Mouse (Mus musculus) lung, embryonic 16.5 days (tissue): ENCODE measurements around the gene Efcab12. TPM values are rescaled to one million over a fixed set of nuclear protein-coding genes. Genes with fewer than 3 reads are reported as not detected.

Source experiments
- ATAC-seq: fragments of 200-750 bp; cut with Nextera tagmentation; 2 replicates; pipeline ENCODE4 v1.8.0; 2017; ENCODE audit warnings: low read depth, mild to moderate bottlenecking, moderate library complexity
- H3K27ac ChIP-seq: fragments of 300-500 bp; sonication (generic); 2 replicates; pipeline ENCODE4 v1.5.1; 2014; ENCODE audit warnings: mild to moderate bottlenecking, control low read depth, low read length
- H3K27me3 ChIP-seq: fragments of 300-500 bp; sonication (generic); 2 replicates; pipeline ENCODE4 v1.6.1; 2014; ENCODE audit warnings: low read depth, low read length, mixed read lengths; ENCODE audit not compliant: control insufficient read depth, insufficient read depth
- H3K36me3 ChIP-seq: fragments of 300-500 bp; sonication (generic); 2 replicates; pipeline ENCODE4 v1.6.1; 2014; ENCODE audit warnings: low read length; ENCODE audit not compliant: control insufficient read depth, insufficient read depth
- H3K4me1 ChIP-seq: fragments of 300-500 bp; sonication (generic); replicated peaks from 2 replicates; pipeline ENCODE4 v1.6.1; 2014; ENCODE audit warnings: low read length, mixed read lengths; ENCODE audit not compliant: control insufficient read depth, insufficient read depth
- H3K4me2 ChIP-seq: fragments of 300-500 bp; sonication (generic); 2 replicates; pipeline ENCODE4 v1.6.1; 2014; ENCODE audit warnings: low read depth, low read length, control low read depth
- H3K4me3 ChIP-seq: fragments of 300-500 bp; sonication (generic); 2 replicates; pipeline ENCODE4 v1.5.1; 2014; ENCODE audit warnings: mild to moderate bottlenecking, low read length, control low read depth
- H3K9ac ChIP-seq: fragments of 300-500 bp; sonication (generic); 2 replicates; pipeline ENCODE4 v1.6.1; 2014; ENCODE audit warnings: low read length, control low read depth
- H3K9me3 ChIP-seq: fragments of 300-500 bp; sonication (generic); 2 replicates; pipeline ENCODE4 v1.6.1; 2016; ENCODE audit warnings: low read length; ENCODE audit not compliant: control insufficient read depth
- WGBS: fragments of 180-500 bp; shearing (Covaris S2); extraction: QIAGEN DNeasy Blood & Tissue Kit; methylation state at CpG from one replicate; pipeline ENCODE4 v1.1.7; 2014; 5-methylcytosine and 5-hydroxymethylcytosine counted together
- polyA plus RNA-seq: library from polyadenylated mRNA; unstranded; fragments of >200 nt; fragmentation: Nextera tagmentation; extraction: Ambion mirVana; gene quantifications from 2 replicates; pipeline ENCODE4 v1.2.1, GENCODE M21; 2015

The Efcab12 gene
- polyA plus RNA-seq, 1 experiment from 2014 or later: 2.1 TPM

DNA sequence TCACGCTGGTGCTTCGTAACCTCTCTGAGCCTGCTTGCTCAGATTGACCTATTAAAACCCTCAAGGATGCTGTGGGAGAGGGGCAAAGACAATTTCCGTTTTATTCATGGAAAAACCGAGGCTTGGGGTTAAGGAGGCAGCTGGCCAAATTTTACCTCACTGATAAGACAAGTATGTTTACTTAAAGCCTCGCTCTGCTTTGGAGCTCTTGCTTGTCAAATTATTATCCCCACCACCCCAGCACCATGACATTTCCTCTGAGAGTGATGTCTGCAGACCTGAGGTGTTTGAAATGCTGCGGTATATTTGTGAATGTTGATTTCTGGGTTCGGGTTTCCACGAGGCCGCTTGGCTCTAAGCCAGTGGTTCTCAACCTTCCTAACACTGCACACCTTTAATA, 61.8 kb downstream of the Efcab12 start:
- no peak for ATAC-seq
- peak overlapping the region; percentile 89 for H3K4me3 ChIP-seq
- peak overlapping the region; percentile 90 for H3K9ac ChIP-seq
- peaks cover 11% of the 10 kb centered on the region for H3K36me3 ChIP-seq
- H3K27ac ChIP-seq: peak overlapping the region; percentile 75; the same call in 1 of the 2 replicates
- H3K4me2 ChIP-seq: peak overlapping the region; percentile 84
- H3K9me3 ChIP-seq: no peaks in the 10 kb centered on the region
- WGBS: 7% methylated on average over 9 of the region's 9 CpGs
- peaks cover 24% of the 10 kb centered on the region for H3K4me1 ChIP-seq
- no peaks in the 10 kb centered on the region for H3K27me3 ChIP-seq

- peak; percentile 18; the same call in 1 of the 2 replicates for ATAC-seq
- Histone ChIP-seq H3K9ac (peak overlapping the region; percentile 90), H3K27ac (peak overlapping the region; percentile 75), H3K27me3 (no peaks in the 10 kb centered on the region), H3K4me3 (peak overlapping the region; percentile 89), H3K4me2 (peak overlapping the region; percentile 84), H3K9me3 (no peaks in the 10 kb centered on the region), H3K4me1 (peaks cover 24% of the 10 kb centered on the region), H3K36me3 (peaks cover 6% of the 10 kb centered on the region)
- WGBS: 20% methylated on average over 3 of the region's 3 CpGs
Observed at GRCm38 (mm10) chr6:115775838-115776237, 62.4 kb downstream of the Efcab12 start.

DNA sequence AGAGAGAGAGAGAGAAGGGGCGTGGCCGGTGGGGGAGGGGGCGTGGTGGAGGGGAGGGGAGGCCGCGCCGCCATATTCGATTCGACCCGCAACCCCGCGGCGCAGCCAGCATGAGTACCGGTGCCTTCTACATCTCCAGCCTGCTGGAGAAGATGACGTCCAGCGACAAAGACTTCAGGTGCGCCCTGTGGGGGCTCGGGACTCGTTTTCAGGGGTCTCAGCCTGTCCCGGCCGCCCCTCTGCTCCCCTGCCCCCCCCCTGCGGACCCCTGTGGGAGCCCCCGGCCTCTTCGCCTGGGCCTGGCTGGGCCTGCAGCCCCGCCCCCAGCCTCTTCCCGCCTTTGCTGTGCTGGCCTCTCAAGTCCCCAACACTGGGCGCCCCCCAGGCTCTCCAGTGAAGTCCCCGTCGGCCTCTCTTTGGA, 63.7 kb downstream of the Efcab12 start, which contains the start of gene Cand2:
Gene Cand2 (plus strand): TSS at position 38 of the 421 bp plus-strand sequence.
- ATAC-seq: peak; percentile 88
- Histone ChIP-seq H3K9me3 (no peaks in the 10 kb centered on the region), H3K27ac (peak within 1 kb of the TSS; percentile 75), H3K4me3 (peak within 1 kb of the TSS; percentile 89), H3K27me3 (no peaks in the 10 kb centered on the region), H3K36me3 (peaks cover 3% of the 10 kb centered on the region), H3K4me1 (peaks cover 24% of the 10 kb centered on the region), H3K4me2 (peak within 1 kb of the TSS; percentile 84), H3K9ac (peak within 1 kb of the TSS; percentile 90)
- under 1% methylated on average over 21 of the region's 28 CpGs for WGBS

GRCm38 (mm10) chr6:115773966-115774413, 64.2 kb downstream of the Efcab12 start:
- Histone ChIP-seq H3K9me3 (no peaks in the 10 kb centered on the region), H3K4me1 (peaks cover 24% of the 10 kb centered on the region), H3K4me2 (peak overlapping the region; percentile 84), H3K36me3 (peaks cover 1% of the 10 kb centered on the region; the same call in 1 of the 2 replicates), H3K27me3 (no peaks in the 10 kb centered on the region), H3K4me3 (peak overlapping the region; percentile 89), H3K9ac (peak overlapping the region; percentile 67), H3K27ac (peak overlapping the region; percentile 68)
- 2% methylated on average over 14 of the region's 14 CpGs for WGBS
- peak; percentile 76 for ATAC-seq

DNA sequence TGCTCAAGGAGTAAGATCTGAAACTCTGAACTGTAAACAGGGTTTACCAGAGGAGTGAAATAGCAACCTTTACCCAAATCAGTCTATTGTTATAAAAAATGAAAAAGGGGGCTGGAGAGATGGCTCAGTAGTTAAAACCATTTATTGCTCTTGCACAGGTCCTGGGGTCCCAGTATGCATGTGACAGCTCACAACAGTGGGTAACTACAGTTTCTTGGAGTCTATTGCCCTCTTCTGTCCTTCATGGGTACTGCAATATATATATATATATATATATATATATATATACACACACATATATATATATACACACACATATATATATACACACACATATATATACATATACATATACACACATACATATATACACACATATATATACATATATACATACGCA, 65.6 kb downstream of the Efcab12 start:
- no peak for ATAC-seq
- H3K27ac ChIP-seq: no peak overlapping the region
- H3K9ac ChIP-seq: no peak overlapping the region
- no peaks in the 10 kb centered on the region for H3K9me3 ChIP-seq
- WGBS: 81% methylated on average over 1 of the region's 1 CpGs
- H3K4me2 ChIP-seq: no peak overlapping the region
- H3K4me1 ChIP-seq: peaks cover 24% of the 10 kb centered on the region
- H3K4me3 ChIP-seq: no peak overlapping the region
- no peaks in the 10 kb centered on the region for H3K36me3 ChIP-seq
- no peaks in the 10 kb centered on the region for H3K27me3 ChIP-seq

DNA sequence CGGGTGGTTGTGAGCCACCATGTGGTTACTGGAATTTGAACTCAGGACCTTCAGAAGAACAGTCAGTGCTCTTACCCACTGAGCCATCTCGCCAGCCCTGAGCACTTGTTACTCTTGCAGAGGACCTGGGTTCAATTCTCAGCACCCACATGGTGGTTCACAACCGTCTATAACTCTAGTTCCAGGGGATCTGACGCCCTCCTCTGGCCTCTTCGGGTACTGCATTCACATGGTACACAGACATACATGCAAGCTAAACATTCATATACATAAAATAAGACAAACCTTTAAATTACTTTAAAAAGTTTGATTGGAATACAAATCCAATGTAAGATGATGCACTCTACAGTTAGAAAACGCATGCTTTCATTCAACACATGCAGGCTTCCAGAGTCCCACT, 66.0 kb downstream of the Efcab12 start:
- 77% methylated on average over 6 of the region's 6 CpGs for WGBS
- Histone ChIP-seq H3K27me3 (no peaks in the 10 kb centered on the region), H3K27ac (no peak overlapping the region), H3K9me3 (no peaks in the 10 kb centered on the region), H3K9ac (no peak overlapping the region), H3K4me3 (no peak overlapping the region), H3K4me2 (no peak overlapping the region), H3K4me1 (peaks cover 24% of the 10 kb centered on the region), H3K36me3 (no peaks in the 10 kb centered on the region)
- no peak for ATAC-seq

DNA sequence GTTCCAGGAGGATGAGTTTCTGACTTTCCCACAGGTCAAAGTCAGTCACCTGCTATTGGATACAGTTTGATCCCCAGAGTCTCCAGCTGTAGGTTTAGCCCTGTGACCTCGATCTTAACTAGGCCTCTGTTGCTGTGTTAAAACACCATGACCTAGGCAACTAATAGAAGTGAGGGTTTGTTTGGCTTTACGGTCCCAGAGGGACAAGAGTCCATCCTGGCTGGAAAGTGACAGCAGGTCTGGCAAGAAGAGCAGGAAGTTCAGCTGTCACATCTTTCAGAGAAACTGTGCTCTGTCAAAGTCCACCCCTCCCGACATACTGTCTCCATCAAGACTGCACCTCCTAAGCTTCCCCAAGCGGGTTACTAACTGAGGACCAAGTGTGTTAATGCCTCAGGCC, 67.4 kb downstream of the Efcab12 start:
- WGBS: 65% methylated on average over 4 of the region's 4 CpGs
- no peak overlapping the region for H3K27ac ChIP-seq
- no peaks in the 10 kb centered on the region for H3K9me3 ChIP-seq
- H3K4me3 ChIP-seq: no peak overlapping the region
- no peak overlapping the region for H3K4me2 ChIP-seq
- H3K27me3 ChIP-seq: no peaks in the 10 kb centered on the region
- H3K9ac ChIP-seq: no peak overlapping the region
- ATAC-seq: no peak
- no peaks in the 10 kb centered on the region for H3K36me3 ChIP-seq
- H3K4me1 ChIP-seq: peaks cover 11% of the 10 kb centered on the region

GRCm38 (mm10) chr6:115770059-115770670, 68.0 kb downstream of the Efcab12 start:
- 82% methylated on average over 20 of the region's 20 CpGs for WGBS
- H3K27me3 ChIP-seq: no peaks in the 10 kb centered on the region
- H3K27ac ChIP-seq: no peak overlapping the region
- H3K36me3 ChIP-seq: no peaks in the 10 kb centered on the region
- no peak overlapping the region for H3K4me3 ChIP-seq
- ATAC-seq: no peak
- peaks cover 4% of the 10 kb centered on the region; the same call in 1 of the 2 replicates for H3K4me1 ChIP-seq
- no peak overlapping the region for H3K4me2 ChIP-seq
- no peaks in the 10 kb centered on the region for H3K9me3 ChIP-seq
- no peak overlapping the region for H3K9ac ChIP-seq

DNA sequence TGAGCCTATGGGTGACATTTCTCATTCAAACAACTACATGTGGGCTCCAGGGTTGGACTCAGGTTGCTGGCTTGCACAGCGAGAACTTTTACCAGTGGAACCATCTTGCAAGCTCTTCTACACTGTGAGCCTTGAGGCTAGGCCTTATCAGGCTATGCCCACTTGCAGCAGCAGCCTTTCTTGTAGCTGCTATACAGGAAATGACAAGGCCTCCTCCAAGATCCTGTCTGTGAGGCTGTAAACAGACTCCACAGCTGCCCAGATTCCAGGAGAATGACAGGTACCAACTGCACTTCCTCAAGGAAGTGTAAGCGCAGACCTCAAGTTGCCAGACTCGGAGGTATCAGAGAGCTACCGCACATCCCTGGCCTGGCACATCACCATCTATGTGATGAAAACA, 70.0 kb downstream of the Efcab12 start:
- 0 out of 2 replicates have a peak, but pooled peaks have one; percentile 18 for ATAC-seq
- 60% methylated on average over 4 of the region's 4 CpGs for WGBS
- peak overlapping the region; percentile 60 for H3K27ac ChIP-seq

More for the DNA sequence above, 70.0 kb downstream of the Efcab12 start:
- Histone ChIP-seq H3K4me2 (no peak overlapping the region), H3K9me3 (no peaks in the 10 kb centered on the region), H3K9ac (no peak overlapping the region), H3K4me3 (no peak overlapping the region), H3K36me3 (no peaks in the 10 kb centered on the region), H3K4me1 (peaks cover 8% of the 10 kb centered on the region), H3K27me3 (no peaks in the 10 kb centered on the region)
